Mouse (Mus musculus): ENCODE measurements around the gene Smyd3. TPM values are rescaled to one million over a fixed set of nuclear protein-coding genes. Genes with fewer than 3 reads are reported as not detected.
A peak's percentile ranks its signal among the peaks of the same experiment; 100 is the strongest.

Gene Smyd3
- total and polyA plus RNA-seq, 3 experiments, result 2.7 to 8.1 (median 7.6) TPM

- 93% methylated on average over 3 of the region's 3 CpGs for WGBS
- no peak overlapping the region for H3K9ac ChIP-seq (ENCODE audit: low read depth, low read length)
- H3K79me2 ChIP-seq (replicated peaks; ENCODE audit: control insufficient read depth, insufficient read depth, low read length), result no peaks in the 10 kb centered on the region
- H3K4me1 ChIP-seq (ENCODE audit: control insufficient read depth, insufficient read depth, low read length), result no peaks in the 10 kb centered on the region
- no peak overlapping the region for H3K27ac ChIP-seq
- H3K27me3 ChIP-seq (ENCODE audit: control insufficient read depth, insufficient read depth, low read length), result no peaks in the 10 kb centered on the region
- no peaks in the 10 kb centered on the region for H3K36me3 ChIP-seq (ENCODE audit: control insufficient read depth, insufficient read depth, low read length)
- no peak for TF ChIP-seq POLR2A (IDR thresholded peaks at IDR 0.05; ENCODE audit: insufficient read depth, low read depth, low read length)
- no peak for TF ChIP-seq CTCF (IDR thresholded peaks at IDR 0.05)
- TF ChIP-seq EP300 (IDR thresholded peaks at IDR 0.05; ENCODE audit: insufficient read depth, low read depth, low read length), result no peak
- no peak for DNase-seq
- H3K4me3 ChIP-seq, result no peak overlapping the region
- intact Hi-C loops (cut with DNase I), result no loop called here
Observed at GRCm38 (mm10) chr1:179250388-179250787, 267.5 kb downstream of the Smyd3 start.

DNA sequence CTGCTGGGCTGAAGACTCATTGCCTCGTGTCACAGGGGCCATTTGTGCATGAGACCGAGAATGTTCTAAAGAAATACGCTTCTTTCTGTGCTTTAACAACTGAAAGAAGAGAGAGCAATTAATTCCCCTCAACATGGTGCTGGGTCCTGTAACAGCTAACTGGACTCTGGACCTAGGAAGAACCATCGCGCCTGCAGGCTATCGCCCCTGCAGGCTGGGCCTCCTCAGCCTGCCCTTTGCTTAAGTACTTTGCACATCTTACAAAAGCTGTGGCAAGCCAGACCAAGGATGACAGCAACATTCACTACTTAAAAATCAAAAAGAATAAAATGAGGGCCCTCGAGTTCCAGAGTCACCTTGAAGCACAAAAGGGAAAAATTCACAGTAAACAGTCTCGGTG, 274.3 kb downstream of the Smyd3 start:
- H3K9ac ChIP-seq (ENCODE audit: low read depth, low read length), result no peak overlapping the region
- no peak overlapping the region for H3K4me3 ChIP-seq
- no peaks in the 10 kb centered on the region for H3K36me3 ChIP-seq (ENCODE audit: control insufficient read depth, insufficient read depth, low read length)
- WGBS, result 84% methylated on average over 8 of the region's 8 CpGs
- H3K27me3 ChIP-seq (ENCODE audit: control insufficient read depth, insufficient read depth, low read length), result no peaks in the 10 kb centered on the region
- intact Hi-C loops (cut with DNase I), result no loop called here
- no peak overlapping the region for H3K27ac ChIP-seq
- TF ChIP-seq EP300 (IDR thresholded peaks at IDR 0.05; ENCODE audit: insufficient read depth, low read depth, low read length) (no peak), CTCF (IDR thresholded peaks at IDR 0.05) (no peak), POLR2A (IDR thresholded peaks at IDR 0.05; ENCODE audit: insufficient read depth, low read depth, low read length) (no peak)
- no peak for DNase-seq
- no peaks in the 10 kb centered on the region for H3K4me1 ChIP-seq (ENCODE audit: control insufficient read depth, insufficient read depth, low read length)
- no peaks in the 10 kb centered on the region for H3K79me2 ChIP-seq (replicated peaks; ENCODE audit: control insufficient read depth, insufficient read depth, low read length)

DNA sequence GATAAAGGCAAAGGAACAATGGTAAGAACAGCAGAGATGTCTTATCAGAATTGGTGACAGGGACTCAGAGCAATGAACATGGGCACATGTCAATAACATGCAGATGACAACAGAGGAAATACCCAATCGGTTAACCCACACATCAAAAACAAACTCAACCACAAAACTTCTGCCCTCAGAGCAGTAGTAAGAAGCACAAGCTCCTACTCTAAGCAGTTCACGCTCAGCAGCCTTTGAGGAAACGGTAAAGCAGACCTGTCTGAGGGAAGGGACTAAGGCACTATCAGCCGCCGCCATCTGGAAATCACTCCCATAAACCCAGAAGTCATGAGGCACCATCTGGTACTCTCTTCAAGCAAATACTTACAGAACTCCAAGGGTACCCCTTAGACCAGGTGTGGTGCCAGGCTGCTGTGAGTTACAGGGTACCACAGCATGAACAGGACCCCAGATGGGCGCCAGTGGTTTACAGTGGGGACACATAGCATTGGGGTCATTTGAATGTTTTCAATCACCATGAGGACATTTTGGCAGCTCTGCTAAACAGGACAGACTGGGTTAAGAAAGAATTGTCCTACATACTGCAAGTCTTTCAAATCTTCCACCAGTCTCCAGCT, 277.1 kb downstream of the Smyd3 start:
- TF ChIP-seq CTCF (IDR thresholded peaks at IDR 0.05) (no peak), EP300 (IDR thresholded peaks at IDR 0.05; ENCODE audit: insufficient read depth, low read depth, low read length) (no peak), POLR2A (IDR thresholded peaks at IDR 0.05; ENCODE audit: insufficient read depth, low read depth, low read length) (no peak)
- no peaks in the 10 kb centered on the region for H3K27me3 ChIP-seq (ENCODE audit: control insufficient read depth, insufficient read depth, low read length)
- no peak overlapping the region for H3K27ac ChIP-seq
- no peak for DNase-seq
- H3K79me2 ChIP-seq (replicated peaks; ENCODE audit: control insufficient read depth, insufficient read depth, low read length), result no peaks in the 10 kb centered on the region
- 81% methylated on average over 6 of the region's 6 CpGs for WGBS
- no peak overlapping the region for H3K4me3 ChIP-seq
- H3K4me1 ChIP-seq (ENCODE audit: control insufficient read depth, insufficient read depth, low read length), result no peaks in the 10 kb centered on the region
- H3K9ac ChIP-seq (ENCODE audit: low read depth, low read length), result no peak overlapping the region
- H3K36me3 ChIP-seq (ENCODE audit: control insufficient read depth, insufficient read depth, low read length), result no peaks in the 10 kb centered on the region
- intact Hi-C loops (cut with DNase I), result no loop called here

DNA sequence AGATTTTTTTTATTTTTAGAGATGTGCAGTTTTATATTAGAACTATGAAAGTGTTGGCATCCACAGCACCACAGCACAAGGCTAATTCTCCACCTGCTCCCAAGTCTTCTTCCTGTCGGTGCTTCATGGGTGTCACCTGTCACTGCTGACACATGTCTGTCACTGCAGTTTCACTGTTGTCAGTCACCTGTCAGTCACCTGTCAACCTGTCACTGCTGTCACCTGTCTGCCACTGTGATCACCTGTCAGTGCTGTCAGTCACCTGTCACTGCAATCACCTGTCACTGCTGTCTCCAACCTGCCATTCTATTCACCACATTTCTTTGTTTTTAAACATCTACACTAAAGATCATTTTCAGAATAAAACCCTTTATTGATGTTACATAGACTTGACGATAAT, 279.2 kb downstream of the Smyd3 start:
- Histone ChIP-seq H3K4me3 (no peak overlapping the region), H3K27ac (no peak overlapping the region), H3K4me1 (ENCODE audit: control insufficient read depth, insufficient read depth, low read length) (no peaks in the 10 kb centered on the region), H3K36me3 (ENCODE audit: control insufficient read depth, insufficient read depth, low read length) (no peaks in the 10 kb centered on the region), H3K79me2 (replicated peaks; ENCODE audit: control insufficient read depth, insufficient read depth, low read length) (no peaks in the 10 kb centered on the region), H3K9ac (ENCODE audit: low read depth, low read length) (no peak overlapping the region), H3K27me3 (ENCODE audit: control insufficient read depth, insufficient read depth, low read length) (no peaks in the 10 kb centered on the region)
- no peak for TF ChIP-seq POLR2A (IDR thresholded peaks at IDR 0.05; ENCODE audit: insufficient read depth, low read depth, low read length)
- TF ChIP-seq EP300 (IDR thresholded peaks at IDR 0.05; ENCODE audit: insufficient read depth, low read depth, low read length), result no peak
- no peak for TF ChIP-seq CTCF (IDR thresholded peaks at IDR 0.05)
- 84% methylated on average over 2 of the region's 2 CpGs for WGBS
- no peak for DNase-seq
- intact Hi-C loops (cut with DNase I), result no loop called here

GRCm38 (mm10) chr1:179237989-179238388, 279.9 kb downstream of the Smyd3 start:
- H3K79me2 ChIP-seq (replicated peaks; ENCODE audit: control insufficient read depth, insufficient read depth, low read length), result no peaks in the 10 kb centered on the region
- H3K27ac ChIP-seq, result no peak overlapping the region
- no peak for DNase-seq
- no peaks in the 10 kb centered on the region for H3K4me1 ChIP-seq (ENCODE audit: control insufficient read depth, insufficient read depth, low read length)
- H3K36me3 ChIP-seq (ENCODE audit: control insufficient read depth, insufficient read depth, low read length), result no peaks in the 10 kb centered on the region
- H3K9ac ChIP-seq (ENCODE audit: low read depth, low read length), result no peak overlapping the region
- intact Hi-C loops (cut with DNase I), result no loop called here
- TF ChIP-seq POLR2A (IDR thresholded peaks at IDR 0.05; ENCODE audit: insufficient read depth, low read depth, low read length), result no peak
- peak; percentile 28 for TF ChIP-seq CTCF (IDR thresholded peaks at IDR 0.05)
- H3K27me3 ChIP-seq (ENCODE audit: control insufficient read depth, insufficient read depth, low read length), result no peaks in the 10 kb centered on the region
- no peak overlapping the region for H3K4me3 ChIP-seq
- WGBS, result 65% methylated on average over 7 of the region's 7 CpGs

DNA sequence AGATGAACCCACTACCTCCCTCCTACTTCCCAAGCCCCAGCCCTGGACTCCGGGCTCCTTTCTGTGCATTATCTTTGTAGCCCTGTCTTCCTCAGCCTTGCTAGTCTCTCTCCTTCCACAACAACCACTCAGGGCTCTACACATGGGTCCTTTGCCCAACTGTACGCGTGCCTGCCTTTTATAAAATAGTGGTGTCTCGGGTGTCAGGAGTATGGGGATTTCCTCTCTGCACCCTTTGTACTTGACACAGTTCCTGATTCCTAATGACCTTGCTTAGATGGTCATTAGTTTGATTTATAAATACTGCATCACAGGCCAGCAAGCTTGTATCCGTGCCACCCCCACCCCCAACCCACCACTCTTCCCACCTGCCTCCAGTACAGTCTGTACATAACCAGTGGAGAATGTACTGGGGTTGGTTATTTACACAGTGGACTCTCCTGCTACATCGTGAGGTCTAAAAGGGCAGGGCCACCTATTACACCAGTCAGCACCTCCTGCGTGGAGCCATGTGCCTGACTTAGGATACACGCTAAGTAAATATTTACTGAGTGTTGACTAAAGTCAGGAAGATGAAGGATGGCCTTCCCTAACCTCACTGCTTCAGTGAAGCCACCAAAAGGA, 281.5 kb downstream of the Smyd3 start:
- no peak for TF ChIP-seq CTCF (IDR thresholded peaks at IDR 0.05)
- TF ChIP-seq POLR2A (IDR thresholded peaks at IDR 0.05; ENCODE audit: insufficient read depth, low read depth, low read length), result no peak
- TF ChIP-seq EP300 (IDR thresholded peaks at IDR 0.05; ENCODE audit: insufficient read depth, low read depth, low read length), result no peak

More for the DNA sequence above, 281.5 kb downstream of the Smyd3 start:
- Histone ChIP-seq H3K27me3 (ENCODE audit: control insufficient read depth, insufficient read depth, low read length) (no peaks in the 10 kb centered on the region), H3K79me2 (replicated peaks; ENCODE audit: control insufficient read depth, insufficient read depth, low read length) (no peaks in the 10 kb centered on the region), H3K4me3 (no peak overlapping the region), H3K36me3 (ENCODE audit: control insufficient read depth, insufficient read depth, low read length) (no peaks in the 10 kb centered on the region), H3K27ac (no peak overlapping the region), H3K4me1 (ENCODE audit: control insufficient read depth, insufficient read depth, low read length) (no peaks in the 10 kb centered on the region), H3K9ac (ENCODE audit: low read depth, low read length) (no peak overlapping the region)
- DNase-seq, result no peak
- intact Hi-C loops (cut with DNase I), result no loop called here
- WGBS, result 82% methylated on average over 8 of the region's 8 CpGs
